Mouse (Mus musculus) ES-Bruce4 (cell line): ENCODE results near the gene Pde6d.

Source experiments
- CTCF ChIP-seq: IDR thresholded peaks from one replicate; pipeline ENCODE4 v1.8.1; 2011; ENCODE audit warnings: low read depth, low read length
- EP300 ChIP-seq: IDR thresholded peaks from 2 replicates; pipeline ENCODE4 v1.6.1; 2011; ENCODE audit warnings: low read depth, low read length; ENCODE audit not compliant: insufficient read depth
- POLR2A ChIP-seq: IDR thresholded peaks from one replicate; pipeline ENCODE4 v1.8.1; 2011; ENCODE audit warnings: low read length; ENCODE audit not compliant: insufficient read depth

DNA sequence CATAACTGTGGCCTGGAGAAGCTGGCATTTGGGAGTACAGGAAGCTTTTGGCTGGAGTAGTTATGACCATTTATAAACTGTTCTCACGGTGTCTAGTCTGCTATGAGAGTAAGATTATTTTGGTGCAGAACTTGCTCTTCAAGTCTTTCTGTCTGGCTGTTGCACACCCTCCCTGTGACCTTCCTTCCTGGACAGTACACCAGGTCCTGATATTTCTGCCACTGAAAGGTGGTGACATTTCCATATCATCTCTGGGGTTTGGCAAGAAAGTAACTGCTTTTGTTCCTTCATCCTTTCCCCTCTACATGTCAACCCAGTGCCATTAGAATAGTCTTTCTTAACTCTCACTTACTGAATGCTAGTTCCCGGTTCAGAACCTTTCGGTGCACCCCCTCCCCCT lies 23.2 kb downstream of the Pde6d start:
- TF ChIP-seq CTCF (no peak), EP300 (no peak), POLR2A (no peak)
